Mouse (Mus musculus): ENCODE results near the gene Cacna2d3. TPM values are rescaled to one million over a fixed set of nuclear protein-coding genes. Genes with fewer than 3 reads are reported as not detected.

Cacna2d3 gene
- polyA plus RNA-seq, 1 experiment from 2014 or later: 0.54 TPM

- H3K4me2 ChIP-seq (ENCODE audit: low read depth, low read length): no peak overlapping the region
- H3K27me3 ChIP-seq (ENCODE audit: control insufficient read depth, insufficient read depth, low read length): no peaks in the 10 kb centered on the region; the same call in 1 of the 2 replicates
Measured at GRCm38 (mm10) chr14:29435203-29435602, 286.5 kb downstream of the Cacna2d3 start.

GRCm38 (mm10) chr14:29433716-29434115 lies 287.9 kb downstream of the Cacna2d3 start:
- Histone ChIP-seq H3K4me3 (ENCODE audit: low read length) (no peak overlapping the region), H3K4me1 (ENCODE audit: control insufficient read depth, insufficient read depth, low read length) (no peaks in the 10 kb centered on the region), H3K4me2 (ENCODE audit: low read depth, low read length) (no peak overlapping the region), H3K9ac (ENCODE audit: low read length) (no peak overlapping the region), H3K9me3 (replicated peaks; ENCODE audit: control insufficient read depth, low read length) (no peaks in the 10 kb centered on the region), H3K27ac (ENCODE audit: low read length) (no peak overlapping the region), H3K27me3 (ENCODE audit: control insufficient read depth, insufficient read depth, low read length) (no peaks in the 10 kb centered on the region), H3K36me3 (ENCODE audit: control insufficient read depth, insufficient read depth) (no peaks in the 10 kb centered on the region)
- WGBS: 87% methylated on average over 3 of the region's 3 CpGs
- ATAC-seq (replicated peaks; ENCODE audit: extremely low read depth, insufficient read depth, low FRiP score): no peak

More at GRCm38 (mm10) chr14:29435203-29435602, 286.5 kb downstream of the Cacna2d3 start:
- no peaks in the 10 kb centered on the region for H3K36me3 ChIP-seq (ENCODE audit: control insufficient read depth, insufficient read depth)
- H3K9ac ChIP-seq (ENCODE audit: low read length): no peak overlapping the region
- H3K4me1 ChIP-seq (ENCODE audit: control insufficient read depth, insufficient read depth, low read length): no peaks in the 10 kb centered on the region
- H3K4me3 ChIP-seq (ENCODE audit: low read length): no peak overlapping the region
- no peak overlapping the region for H3K27ac ChIP-seq (ENCODE audit: low read length)
- no peak for ATAC-seq (replicated peaks; ENCODE audit: extremely low read depth, insufficient read depth, low FRiP score)
- H3K9me3 ChIP-seq (replicated peaks; ENCODE audit: control insufficient read depth, low read length): no peaks in the 10 kb centered on the region

- ATAC-seq (replicated peaks; ENCODE audit: extremely low read depth, insufficient read depth, low FRiP score): no peak
- Histone ChIP-seq H3K36me3 (ENCODE audit: control insufficient read depth, insufficient read depth) (no peaks in the 10 kb centered on the region), H3K4me1 (ENCODE audit: control insufficient read depth, insufficient read depth, low read length) (no peaks in the 10 kb centered on the region), H3K4me3 (ENCODE audit: low read length) (no peak overlapping the region), H3K9me3 (replicated peaks; ENCODE audit: control insufficient read depth, low read length) (no peaks in the 10 kb centered on the region), H3K9ac (ENCODE audit: low read length) (no peak overlapping the region), H3K4me2 (ENCODE audit: low read depth, low read length) (no peak overlapping the region), H3K27me3 (ENCODE audit: control insufficient read depth, insufficient read depth, low read length) (no peaks in the 10 kb centered on the region), H3K27ac (ENCODE audit: low read length) (no peak overlapping the region)
- WGBS: 51% methylated on average over 5 of the region's 5 CpGs
Measured at GRCm38 (mm10) chr14:29433076-29433714, 288.5 kb downstream of the Cacna2d3 start.

- Histone ChIP-seq H3K9me3 (replicated peaks; ENCODE audit: control insufficient read depth, low read length) (no peaks in the 10 kb centered on the region), H3K9ac (ENCODE audit: low read length) (no peak overlapping the region), H3K4me3 (ENCODE audit: low read length) (no peak overlapping the region), H3K4me2 (ENCODE audit: low read depth, low read length) (no peak overlapping the region), H3K27ac (ENCODE audit: low read length) (no peak overlapping the region), H3K36me3 (ENCODE audit: control insufficient read depth, insufficient read depth) (no peaks in the 10 kb centered on the region), H3K4me1 (ENCODE audit: control insufficient read depth, insufficient read depth, low read length) (no peaks in the 10 kb centered on the region), H3K27me3 (ENCODE audit: control insufficient read depth, insufficient read depth, low read length) (no peaks in the 10 kb centered on the region)
- no peak for ATAC-seq (replicated peaks; ENCODE audit: extremely low read depth, insufficient read depth, low FRiP score)
- WGBS: 73% methylated on average over 2 of the region's 2 CpGs
Measured at GRCm38 (mm10) chr14:29429788-29430187, 291.9 kb downstream of the Cacna2d3 start.

- Histone ChIP-seq H3K9ac (ENCODE audit: low read length) (no peak overlapping the region), H3K4me3 (ENCODE audit: low read length) (no peak overlapping the region), H3K27me3 (ENCODE audit: control insufficient read depth, insufficient read depth, low read length) (no peaks in the 10 kb centered on the region), H3K9me3 (replicated peaks; ENCODE audit: control insufficient read depth, low read length) (no peaks in the 10 kb centered on the region), H3K27ac (ENCODE audit: low read length) (no peak overlapping the region), H3K36me3 (ENCODE audit: control insufficient read depth, insufficient read depth) (no peaks in the 10 kb centered on the region), H3K4me2 (ENCODE audit: low read depth, low read length) (no peak overlapping the region), H3K4me1 (ENCODE audit: control insufficient read depth, insufficient read depth, low read length) (no peaks in the 10 kb centered on the region)
- 83% methylated on average over 3 of the region's 3 CpGs for WGBS
- no peak for ATAC-seq (replicated peaks; ENCODE audit: extremely low read depth, insufficient read depth, low FRiP score)
Measured at GRCm38 (mm10) chr14:29425666-29426065, 296.0 kb downstream of the Cacna2d3 start.

GRCm38 (mm10) chr14:29425208-29425607 lies 296.5 kb downstream of the Cacna2d3 start:
- no peak overlapping the region for H3K27ac ChIP-seq (ENCODE audit: low read length)
- 78% methylated on average over 3 of the region's 3 CpGs for WGBS
- H3K27me3 ChIP-seq (ENCODE audit: control insufficient read depth, insufficient read depth, low read length): no peaks in the 10 kb centered on the region
- no peaks in the 10 kb centered on the region for H3K9me3 ChIP-seq (replicated peaks; ENCODE audit: control insufficient read depth, low read length)
- H3K4me2 ChIP-seq (ENCODE audit: low read depth, low read length): no peak overlapping the region
- no peak for ATAC-seq (replicated peaks; ENCODE audit: extremely low read depth, insufficient read depth, low FRiP score)
- H3K9ac ChIP-seq (ENCODE audit: low read length): no peak overlapping the region
- H3K4me3 ChIP-seq (ENCODE audit: low read length): no peak overlapping the region
- no peaks in the 10 kb centered on the region for H3K36me3 ChIP-seq (ENCODE audit: control insufficient read depth, insufficient read depth)
- no peaks in the 10 kb centered on the region for H3K4me1 ChIP-seq (ENCODE audit: control insufficient read depth, insufficient read depth, low read length)

GRCm38 (mm10) chr14:29405878-29406165 lies 315.8 kb downstream of the Cacna2d3 start:
- Histone ChIP-seq H3K4me1 (ENCODE audit: control insufficient read depth, insufficient read depth, low read length) (no peaks in the 10 kb centered on the region), H3K9me3 (replicated peaks; ENCODE audit: control insufficient read depth, low read length) (no peaks in the 10 kb centered on the region), H3K27ac (ENCODE audit: low read length) (no peak overlapping the region), H3K9ac (ENCODE audit: low read length) (no peak overlapping the region), H3K4me3 (ENCODE audit: low read length) (no peak overlapping the region), H3K4me2 (ENCODE audit: low read depth, low read length) (no peak overlapping the region), H3K36me3 (ENCODE audit: control insufficient read depth, insufficient read depth) (no peaks in the 10 kb centered on the region), H3K27me3 (ENCODE audit: control insufficient read depth, insufficient read depth, low read length) (no peaks in the 10 kb centered on the region)
- ATAC-seq (replicated peaks; ENCODE audit: extremely low read depth, insufficient read depth, low FRiP score): no peak
- WGBS: 28% methylated on average over 2 of the region's 2 CpGs

GRCm38 (mm10) chr14:29405125-29405877 lies 316.4 kb downstream of the Cacna2d3 start:
- no peaks in the 10 kb centered on the region for H3K4me1 ChIP-seq (ENCODE audit: control insufficient read depth, insufficient read depth, low read length)
- ATAC-seq (replicated peaks; ENCODE audit: extremely low read depth, insufficient read depth, low FRiP score): no peak
- H3K27ac ChIP-seq (ENCODE audit: low read length): no peak overlapping the region
- H3K4me3 ChIP-seq (ENCODE audit: low read length): no peak overlapping the region
- H3K4me2 ChIP-seq (ENCODE audit: low read depth, low read length): no peak overlapping the region
- no peaks in the 10 kb centered on the region for H3K36me3 ChIP-seq (ENCODE audit: control insufficient read depth, insufficient read depth)
- 41% methylated on average over 8 of the region's 8 CpGs for WGBS
- H3K27me3 ChIP-seq (ENCODE audit: control insufficient read depth, insufficient read depth, low read length): no peaks in the 10 kb centered on the region
- H3K9ac ChIP-seq (ENCODE audit: low read length): no peak overlapping the region
- H3K9me3 ChIP-seq (replicated peaks; ENCODE audit: control insufficient read depth, low read length): no peaks in the 10 kb centered on the region

- H3K4me1 ChIP-seq (ENCODE audit: control insufficient read depth, insufficient read depth, low read length): no peaks in the 10 kb centered on the region
- ATAC-seq (replicated peaks; ENCODE audit: extremely low read depth, insufficient read depth, low FRiP score): no peak
- 60% methylated on average over 8 of the region's 8 CpGs for WGBS
Measured at GRCm38 (mm10) chr14:29403849-29404808, 317.5 kb downstream of the Cacna2d3 start.

More at GRCm38 (mm10) chr14:29403849-29404808, 317.5 kb downstream of the Cacna2d3 start:
- no peak overlapping the region for H3K9ac ChIP-seq (ENCODE audit: low read length)
- H3K27me3 ChIP-seq (ENCODE audit: control insufficient read depth, insufficient read depth, low read length): no peaks in the 10 kb centered on the region
- H3K27ac ChIP-seq (ENCODE audit: low read length): no peak overlapping the region
- no peaks in the 10 kb centered on the region for H3K9me3 ChIP-seq (replicated peaks; ENCODE audit: control insufficient read depth, low read length)
- H3K4me2 ChIP-seq (ENCODE audit: low read depth, low read length): no peak overlapping the region
- no peak overlapping the region for H3K4me3 ChIP-seq (ENCODE audit: low read length)
- no peaks in the 10 kb centered on the region for H3K36me3 ChIP-seq (ENCODE audit: control insufficient read depth, insufficient read depth)
